Mouse (Mus musculus) left cerebral cortex, adult 9 months (tissue): ENCODE measurements around the gene Pacs2.
A peak's percentile ranks its signal among the peaks of the same experiment; 100 is the strongest.

Experiments used
- DNase-seq, 2 experiments: peaks; one replicate each; pipeline ENCODE4 v3.0.0; 2022; ENCODE audit warnings: low spot score in 2 of 2

The Pacs2 gene

DNA sequence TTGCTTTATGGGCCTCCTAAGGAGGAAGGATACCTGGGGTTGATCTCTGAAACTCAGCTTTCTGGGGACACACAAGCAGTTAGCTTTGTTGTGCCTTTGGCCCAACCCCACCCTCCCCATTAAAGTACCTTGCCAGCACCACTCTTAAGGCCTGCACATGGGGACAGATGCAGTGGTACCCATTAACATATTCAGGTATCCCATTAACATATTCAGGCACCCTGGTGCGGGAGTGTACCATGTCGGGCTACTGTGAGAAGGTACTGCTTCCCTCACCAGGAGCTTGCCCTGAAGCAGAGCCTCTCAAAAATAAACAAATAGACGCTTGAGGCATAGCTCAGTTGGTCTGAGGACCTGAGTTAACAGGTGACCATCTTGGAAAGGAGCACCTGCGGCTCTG lies 73.7 kb downstream of the Pacs2 start:
- DNase-seq, result no peak

DNA sequence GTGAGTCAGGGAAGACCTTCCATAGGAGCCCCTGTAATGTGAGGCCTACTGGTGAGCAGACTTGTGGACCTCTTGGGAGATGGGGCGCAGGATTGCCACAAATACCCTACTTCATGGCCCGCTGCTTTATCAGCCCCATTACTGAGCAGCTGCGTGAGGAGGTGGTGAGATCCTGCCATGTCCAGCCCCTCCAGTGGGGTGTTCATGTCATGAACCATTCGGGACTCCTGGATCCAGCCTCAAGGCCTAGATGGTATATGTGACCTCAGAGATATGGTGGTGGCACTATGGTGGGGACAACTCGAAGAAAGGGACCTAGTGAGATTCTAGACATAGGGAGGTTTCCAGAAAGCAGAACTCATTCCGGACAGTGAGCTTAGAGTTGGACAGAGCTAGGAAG lies 74.8 kb downstream of the Pacs2 start:
- DNase-seq, result no peak

DNA sequence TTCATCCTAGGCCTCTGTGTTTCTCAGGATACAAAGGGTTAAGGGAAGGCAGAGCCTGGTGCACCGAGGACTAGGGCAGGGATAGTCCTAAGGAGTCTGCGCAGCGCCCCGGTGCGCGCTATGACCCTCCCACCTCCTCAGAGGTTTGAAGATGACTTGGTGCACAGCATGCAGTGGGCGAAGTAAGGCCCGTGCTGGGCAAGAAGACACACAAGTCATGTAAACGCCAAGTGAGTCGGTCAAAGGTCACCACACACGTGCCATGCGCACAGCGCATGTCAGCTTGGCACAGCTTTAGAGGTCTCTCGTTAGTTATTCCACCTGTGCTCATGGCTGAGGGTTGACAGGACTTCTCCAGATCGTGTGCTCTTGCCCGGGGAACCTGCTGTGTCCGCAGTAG lies 75.7 kb downstream of the Pacs2 start:
- no peak for DNase-seq

DNA sequence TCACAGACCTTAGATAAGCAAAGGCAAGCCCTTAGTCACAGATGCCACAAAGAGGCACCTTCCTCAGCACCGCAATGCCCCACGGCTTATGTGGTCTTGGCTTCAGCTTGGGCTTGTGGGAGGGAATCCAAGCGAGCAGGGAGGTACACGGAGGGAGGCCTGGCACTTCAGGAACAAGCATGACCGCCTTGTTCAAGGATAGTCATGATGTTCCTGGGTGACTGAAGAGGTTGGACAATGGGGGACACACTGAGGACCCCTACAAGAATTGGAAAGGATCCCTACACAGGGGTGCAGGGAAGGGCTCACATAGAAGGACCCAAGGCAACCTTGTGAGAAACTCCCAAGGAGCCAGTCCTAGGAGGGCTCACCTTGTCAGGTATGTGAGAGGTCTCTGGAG lies 82.7 kb downstream of the Pacs2 start:
- no peak for DNase-seq

DNA sequence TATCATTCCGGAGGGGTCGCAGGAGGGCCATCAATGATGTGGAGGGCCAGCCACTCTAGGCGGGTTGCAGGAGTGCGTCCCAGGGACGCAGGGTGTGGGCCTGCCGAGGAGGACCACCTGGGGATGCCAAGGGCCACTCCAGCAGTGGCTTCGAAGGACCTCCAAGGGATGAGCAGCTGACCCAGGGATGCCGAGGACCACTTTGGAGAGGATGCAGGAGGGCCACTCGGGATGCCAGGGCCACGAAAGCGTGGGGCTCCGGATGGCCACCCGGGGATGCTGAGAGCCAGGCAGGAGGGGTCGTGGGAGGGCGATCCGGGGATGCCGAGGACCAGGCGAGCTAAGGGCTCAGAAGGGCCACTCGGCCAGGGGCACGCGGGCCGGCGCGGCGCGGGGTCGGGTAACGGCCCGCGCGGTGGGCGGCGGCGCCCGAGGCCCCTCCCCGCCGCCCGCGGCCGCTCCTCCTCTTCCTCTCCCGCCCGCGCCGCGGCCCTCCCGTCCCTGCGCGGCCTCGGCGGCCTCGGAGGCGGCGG lies 83.5 kb downstream of the Pacs2 start, which contains the start of gene Mta1:
TSS of gene Mta1 (plus strand) at position 530 of the 533 bp plus-strand sequence.
- no peak for DNase-seq

DNA sequence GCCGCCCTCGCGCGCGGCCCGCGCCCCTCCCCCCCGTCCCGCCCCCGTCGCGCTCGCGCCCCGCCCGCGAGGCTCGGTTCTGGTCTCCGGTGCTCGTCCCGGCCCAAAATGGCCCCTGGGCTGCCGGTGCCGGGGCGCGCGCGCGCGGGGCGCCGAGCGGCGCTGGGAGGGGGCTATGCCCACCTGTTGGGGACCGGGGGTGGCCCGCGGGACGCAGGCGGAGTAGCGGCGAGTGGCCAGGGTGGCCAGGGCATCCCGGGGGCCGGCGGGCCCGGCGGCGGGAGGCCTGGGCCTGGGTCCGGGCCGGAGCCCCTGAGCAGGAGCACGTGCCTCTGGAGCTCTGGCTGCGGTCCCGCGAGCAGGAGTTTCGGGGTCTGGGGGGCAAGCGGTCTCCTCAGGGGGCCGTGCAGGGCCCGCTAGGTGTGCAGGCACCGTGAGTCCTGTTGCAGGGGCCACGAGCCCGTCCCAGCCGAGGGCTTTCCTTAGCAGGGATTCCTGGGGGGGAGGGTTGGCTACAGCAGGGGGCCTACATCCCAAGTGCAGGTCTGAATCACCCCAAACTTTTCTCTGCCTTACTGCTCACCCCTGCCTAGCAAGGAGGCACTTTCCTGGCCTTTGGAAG lies 84.3 kb downstream of the Pacs2 start:
- DNase-seq, result no peak

DNA sequence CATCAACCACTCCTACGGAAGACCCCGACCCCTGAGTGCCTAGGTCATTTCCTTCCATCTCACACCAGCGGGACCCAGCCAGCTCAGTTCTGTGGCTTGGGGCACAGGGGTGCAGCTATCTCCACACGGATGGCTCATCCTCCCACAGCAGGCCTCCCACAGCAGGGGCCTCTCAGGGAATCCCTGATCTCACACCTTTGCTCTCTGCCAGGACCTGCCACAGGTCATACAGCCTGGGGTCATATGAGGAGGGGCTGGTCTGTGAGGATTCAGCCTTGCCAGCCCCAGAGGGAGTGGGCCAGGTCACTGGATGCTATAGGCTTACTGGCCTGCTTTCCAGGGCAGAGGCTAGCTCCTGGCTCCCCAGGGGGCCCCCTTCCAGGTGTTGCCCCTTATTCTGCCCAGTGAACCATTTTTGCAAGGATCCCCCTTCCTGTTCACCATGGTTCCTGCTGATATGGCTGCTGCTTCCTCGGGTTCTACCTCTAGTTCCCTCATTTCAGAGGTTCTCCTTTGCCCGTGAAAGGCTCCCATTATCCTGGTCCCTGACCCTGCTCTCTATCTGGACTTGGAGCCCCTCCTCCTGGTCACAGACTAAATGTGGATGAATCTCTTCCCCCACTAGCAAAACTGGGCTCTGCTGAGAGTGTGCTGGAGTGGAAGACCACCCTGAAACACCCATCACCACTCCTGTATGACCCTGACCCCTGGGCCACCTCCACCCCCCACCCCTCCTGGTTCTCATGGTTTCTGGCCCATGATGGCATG lies 85.3 kb downstream of the Pacs2 start:
- no peak for DNase-seq

DNA sequence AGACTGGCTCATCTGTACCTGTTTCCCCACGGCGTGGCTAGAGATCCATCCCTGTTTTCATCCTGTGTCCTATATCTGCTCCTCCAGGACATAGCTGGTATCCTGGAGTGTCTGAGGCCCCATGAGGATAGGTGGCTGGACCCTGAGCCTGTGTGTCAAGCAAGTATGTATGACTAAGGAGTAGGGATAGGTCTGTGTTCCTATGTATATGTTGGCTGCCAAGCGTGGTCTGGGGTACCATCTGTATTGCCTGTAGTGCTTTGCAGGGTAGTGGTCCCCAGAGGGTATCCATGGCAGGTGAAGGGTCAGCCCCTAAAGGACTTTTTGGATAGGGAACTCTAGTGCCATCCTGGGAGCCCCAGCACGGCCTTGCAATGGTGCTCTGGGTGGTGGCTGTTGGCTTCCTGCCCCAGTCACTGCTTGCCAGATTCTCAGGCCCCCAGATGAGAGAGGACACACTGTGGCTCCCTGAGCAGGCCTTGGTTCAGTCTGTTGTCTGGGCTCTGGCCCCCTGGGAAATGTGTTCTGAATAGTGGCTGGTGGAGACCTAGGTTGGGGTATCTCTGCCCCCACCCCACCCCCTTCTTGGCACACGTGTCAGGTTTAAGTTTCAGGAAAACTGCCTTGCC lies 86.3 kb downstream of the Pacs2 start:
- no peak for DNase-seq

DNA sequence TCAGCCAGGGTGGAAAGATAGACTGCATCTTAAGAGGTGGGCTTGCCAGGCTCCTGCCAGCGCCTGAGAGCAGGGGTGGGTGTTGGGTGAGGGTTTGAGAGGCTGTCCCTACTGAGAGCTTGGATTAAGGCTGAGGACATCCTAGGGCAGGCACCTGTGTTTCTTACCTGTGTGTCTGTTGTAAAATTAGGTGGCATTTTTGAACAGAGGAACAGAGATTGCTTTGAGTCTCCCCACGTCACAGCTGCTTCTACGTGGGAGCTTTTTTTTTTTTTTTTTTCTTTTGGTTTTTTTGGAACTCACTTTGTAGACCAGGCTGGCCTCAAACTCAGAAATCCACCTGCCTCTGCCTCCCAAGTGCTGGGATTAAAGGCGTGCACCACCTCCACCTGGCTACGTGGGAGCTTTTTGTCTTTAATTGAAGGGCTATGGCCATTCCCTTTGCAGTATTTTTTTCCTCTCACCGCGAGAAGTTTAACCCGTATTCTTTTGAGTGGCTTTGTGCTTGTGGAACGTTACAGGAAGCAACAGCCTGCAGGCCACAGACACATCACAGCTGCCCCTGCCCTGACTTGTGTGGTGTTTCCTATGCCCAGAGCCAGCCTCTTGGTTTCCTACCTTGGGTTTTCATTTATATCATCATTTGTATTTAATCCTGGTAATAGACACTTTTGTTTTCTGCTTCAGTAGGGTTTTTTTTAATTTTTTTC lies 87.1 kb downstream of the Pacs2 start:
- DNase-seq, result no peak

DNA sequence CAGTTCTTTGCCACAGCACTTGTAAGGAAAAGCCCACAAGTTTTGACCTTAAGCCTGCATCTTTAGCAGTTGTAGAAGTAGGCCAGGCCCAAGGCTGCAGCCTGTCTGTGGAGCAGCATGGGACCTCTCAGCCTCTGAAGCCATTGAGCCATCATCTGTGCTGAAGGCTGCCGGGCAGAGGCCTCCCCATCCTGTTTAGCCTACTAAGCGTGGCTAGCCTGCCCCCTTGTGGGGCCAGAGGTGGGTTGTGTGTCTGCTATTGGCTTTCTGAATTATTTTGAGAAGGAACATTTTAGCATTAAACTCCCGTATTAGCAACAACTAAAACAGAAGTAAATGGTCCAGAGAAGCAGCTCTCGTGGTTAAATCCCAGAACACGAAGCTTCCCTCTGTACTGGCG lies 88.2 kb downstream of the Pacs2 start:
- DNase-seq, result peak in 1 of 2 experiments; percentile 62

DNA sequence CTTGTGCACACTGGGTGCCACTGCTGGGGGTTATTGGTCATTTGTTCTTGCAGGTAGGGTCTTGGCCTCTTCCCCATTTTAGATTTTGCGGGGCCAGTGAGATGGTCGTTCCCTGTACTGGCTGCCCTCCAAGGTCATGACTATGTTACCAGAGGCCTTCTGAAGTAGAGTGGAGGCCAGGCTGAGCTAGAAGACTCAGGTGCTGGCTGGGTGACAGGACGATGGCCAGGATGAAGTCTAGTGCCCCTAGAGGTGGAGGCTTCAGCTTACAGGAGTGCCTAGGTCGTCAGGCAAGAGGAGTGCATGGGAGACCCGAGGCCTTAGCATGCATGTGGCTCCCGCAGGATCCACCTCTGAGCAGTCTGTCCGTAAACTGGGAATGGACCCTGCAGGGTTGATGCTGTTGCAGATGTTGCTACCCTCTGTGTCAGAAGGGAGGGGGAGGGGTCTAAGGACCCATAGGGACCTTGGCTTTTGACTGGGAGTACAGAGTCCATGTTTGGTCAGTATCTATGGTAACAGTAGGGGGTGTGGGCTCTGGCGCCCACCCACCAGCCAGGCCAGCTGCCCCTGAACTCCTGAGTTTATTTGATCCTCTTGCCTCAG lies 89.6 kb downstream of the Pacs2 start:
- DNase-seq, result no peak

DNA sequence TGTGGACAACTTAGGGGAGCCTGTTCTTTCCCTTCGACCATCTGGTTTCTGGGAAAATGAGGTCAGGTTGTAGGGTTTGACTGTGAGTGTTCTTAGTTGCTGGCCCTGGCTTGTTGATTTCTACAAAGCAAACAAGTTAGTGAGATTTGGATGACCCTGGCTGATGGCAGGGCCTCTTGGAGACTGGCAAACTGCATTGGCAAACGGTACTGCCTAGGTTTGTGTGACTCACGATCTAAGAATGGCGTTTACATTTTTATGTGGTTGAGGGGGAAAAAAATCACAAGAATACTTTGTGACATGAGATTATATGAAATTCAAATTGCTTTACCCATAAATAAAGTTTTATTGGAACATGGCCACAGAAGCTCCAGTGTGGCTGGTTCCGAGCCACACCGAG lies 92.1 kb downstream of the Pacs2 start:
- DNase-seq, result no peak

DNA sequence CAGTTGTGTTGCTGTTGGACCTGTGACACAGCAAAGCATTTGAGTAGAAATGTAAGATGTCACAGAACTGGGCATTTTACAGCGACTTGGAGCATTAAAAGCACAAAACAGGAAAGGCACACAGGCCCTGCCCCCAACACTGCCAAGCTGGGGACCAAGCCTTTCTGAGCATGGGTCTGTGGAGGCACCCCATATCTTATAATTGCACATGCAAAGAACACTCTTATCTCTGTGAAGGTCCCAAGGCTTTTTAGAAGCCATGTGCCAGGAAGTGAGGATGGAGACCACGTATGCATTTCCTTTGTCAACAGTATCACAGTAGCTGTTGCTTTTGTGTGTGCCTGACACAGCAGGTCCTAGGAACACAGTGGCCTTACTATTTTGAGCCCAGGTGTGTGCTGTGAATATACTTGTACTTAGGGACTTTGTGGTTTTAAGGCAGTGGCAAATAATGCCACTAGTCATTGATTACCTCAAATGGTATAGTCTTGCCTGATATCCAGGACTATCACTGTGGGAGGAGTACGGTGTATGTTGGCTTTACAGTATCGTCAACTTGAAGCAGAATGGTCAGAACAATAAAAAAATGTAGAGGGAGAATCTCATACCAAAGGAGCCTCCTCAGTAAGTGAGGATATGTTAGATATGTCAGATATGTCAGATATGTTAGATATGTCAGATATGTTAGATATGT lies 93.3 kb downstream of the Pacs2 start:
- no peak for DNase-seq

DNA sequence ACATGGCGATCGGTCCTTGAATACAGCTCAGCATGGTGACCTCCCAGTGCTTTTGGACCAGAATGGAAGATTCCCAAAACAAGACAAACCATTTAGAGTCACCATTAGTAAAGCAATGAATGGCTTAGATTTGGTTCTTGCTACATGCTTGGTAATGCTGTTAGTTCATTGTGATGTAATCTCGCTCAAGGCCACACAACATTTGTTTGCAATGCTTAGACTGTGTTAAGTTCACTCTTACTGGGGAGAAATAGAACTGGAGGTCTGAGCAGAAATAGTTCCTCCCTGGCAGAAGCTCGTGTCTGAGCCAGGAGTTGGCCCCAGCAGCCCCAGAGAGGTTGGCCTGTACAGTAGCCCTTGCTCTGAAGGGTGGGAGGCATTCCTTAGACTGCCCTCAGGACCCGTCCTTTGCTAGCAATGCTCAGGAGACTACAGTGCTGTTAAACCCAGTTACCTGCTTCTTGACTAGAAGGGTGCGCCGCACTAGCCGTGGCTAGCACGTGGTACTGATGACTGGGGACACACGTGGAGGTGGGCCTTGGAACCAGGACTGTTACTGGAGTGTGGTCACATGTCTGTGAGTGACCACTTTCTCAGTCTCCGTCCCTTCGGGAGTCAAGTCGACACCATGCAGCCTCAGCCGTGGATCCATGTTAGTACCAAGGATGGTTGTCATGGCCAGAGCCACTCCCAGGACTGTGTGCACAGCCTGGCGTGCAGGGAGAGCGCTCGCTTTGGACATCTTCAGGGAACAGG lies 94.4 kb downstream of the Pacs2 start:
- no peak for DNase-seq

DNA sequence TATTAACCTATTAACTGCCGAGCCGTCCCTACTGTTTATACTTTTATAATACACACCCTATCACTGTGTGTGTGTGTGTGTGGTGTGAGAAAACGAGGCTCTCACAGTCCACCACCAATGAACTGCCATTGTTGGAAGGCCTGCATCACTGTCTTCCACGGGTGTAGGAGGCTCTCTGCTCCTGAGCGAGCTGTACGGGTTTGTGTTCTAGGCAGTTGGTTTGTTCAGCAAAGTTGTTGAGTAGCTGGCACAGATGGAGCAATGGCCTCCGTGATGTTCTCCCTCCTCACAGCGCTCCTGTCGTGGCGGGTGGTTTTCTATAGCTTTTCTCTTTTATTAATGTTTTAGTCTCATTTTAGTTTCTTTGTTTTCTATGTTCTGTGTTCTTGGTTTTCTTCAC lies 95.5 kb downstream of the Pacs2 start:
- DNase-seq, result no peak

DNA sequence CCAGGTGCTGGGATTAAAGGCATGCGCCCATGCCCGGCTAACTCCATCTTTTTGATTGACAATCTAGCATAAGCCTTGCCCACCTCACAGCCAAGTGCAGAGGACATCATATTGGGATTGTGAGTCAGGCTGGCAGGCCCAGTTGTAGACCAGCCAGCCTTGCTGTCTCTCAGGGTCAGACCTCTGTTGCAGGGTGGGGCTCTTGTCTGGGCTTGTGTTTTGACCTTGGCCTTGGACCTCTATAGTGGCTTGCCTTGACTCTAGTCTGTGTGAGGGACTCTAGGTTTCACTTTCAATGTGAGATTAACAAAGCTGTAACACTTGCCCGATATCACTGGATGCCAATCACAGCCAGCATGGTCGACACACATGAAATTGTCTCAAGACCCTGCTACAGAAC lies 99.8 kb downstream of the Pacs2 start:
- DNase-seq, result no peak

DNA sequence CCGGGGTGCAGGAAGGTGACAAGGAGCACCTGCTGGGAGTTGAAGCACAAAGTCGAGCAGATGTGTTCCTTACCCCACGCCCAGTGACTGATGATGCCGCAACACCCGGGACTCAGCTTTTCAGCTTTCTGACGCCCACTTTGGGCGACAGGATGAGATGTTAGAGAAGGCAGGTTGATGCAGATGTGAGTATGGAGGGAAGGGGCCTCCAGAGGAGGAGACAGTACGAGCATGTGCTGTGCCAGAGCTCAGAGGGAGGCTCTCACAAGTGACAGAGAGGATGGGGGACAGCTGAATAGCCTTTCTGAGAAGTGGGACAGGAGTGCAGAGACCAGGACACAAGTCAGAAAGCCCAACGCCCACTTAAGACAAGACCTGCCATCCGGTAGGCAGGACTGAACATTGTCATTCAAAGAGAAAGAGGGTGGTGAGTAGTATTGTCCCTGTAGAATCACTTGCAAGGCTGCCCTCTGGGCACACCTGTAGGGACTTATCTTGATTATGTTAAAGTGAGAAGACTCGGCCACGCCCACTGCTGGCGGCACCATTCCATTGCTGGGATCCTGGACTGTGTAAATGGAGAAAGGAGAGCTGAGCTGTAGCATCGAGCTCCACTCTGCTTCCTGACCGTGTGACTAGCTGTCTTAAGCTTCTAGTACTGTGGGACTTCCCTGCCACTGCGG lies 100.7 kb downstream of the Pacs2 start:
- DNase-seq, result no peak

DNA sequence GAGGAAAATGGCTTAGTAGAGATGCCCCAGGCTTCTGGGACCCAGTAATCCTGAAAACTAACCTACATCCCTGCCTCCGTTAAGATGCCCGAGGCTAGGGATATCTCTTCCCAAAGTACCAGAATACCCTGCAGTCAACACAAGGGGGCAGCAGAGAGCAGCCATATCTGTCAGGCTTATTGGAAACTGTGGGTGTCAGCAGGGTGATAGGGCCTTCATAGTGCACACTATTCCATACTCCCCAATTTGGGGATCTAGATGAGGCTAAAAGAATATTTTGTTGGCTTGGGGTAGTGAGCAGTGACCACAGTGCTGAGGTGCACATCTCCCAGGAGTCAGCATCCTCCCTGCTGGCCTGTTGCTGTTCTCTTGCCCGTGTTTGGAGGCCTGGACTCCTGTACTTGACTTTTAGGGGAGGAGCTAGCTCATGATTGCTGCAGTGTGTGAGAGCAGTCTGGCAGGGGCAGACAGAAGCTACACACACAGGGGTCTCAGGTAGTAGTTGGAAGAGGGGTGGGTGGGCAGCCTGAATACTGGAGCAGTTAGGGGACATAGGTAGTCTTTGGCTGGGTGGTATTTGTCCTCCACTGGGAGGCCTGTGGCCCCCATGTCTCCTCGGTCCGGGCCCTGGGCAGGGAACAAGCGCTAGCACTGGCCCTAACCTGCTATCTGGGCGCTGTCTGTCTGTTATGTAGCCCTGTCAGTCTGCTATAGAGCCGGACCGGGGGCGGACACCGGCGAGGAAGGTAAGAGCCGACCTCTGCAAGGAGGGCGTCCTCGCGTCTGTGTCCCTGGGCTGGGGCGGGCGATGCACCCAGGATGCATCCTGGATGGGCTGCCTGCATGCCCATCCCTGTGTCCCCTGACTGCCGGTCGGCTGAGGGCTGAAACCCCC lies 105.5 kb downstream of the Pacs2 start:
- DNase-seq, result peak in 1 of 2 experiments; percentile 82
